Mouse (Mus musculus) embryonic facial prominence, embryonic 14.5 days (tissue): Measurements from ENCODE around the gene Nkx2-2. TPM values are rescaled to one million over a fixed set of nuclear protein-coding genes. Genes with fewer than 3 reads are reported as not detected.

ENCODE experiments used
- ATAC-seq: fragments of 200-750 bp; cut with Nextera tagmentation; 2 replicates; pipeline ENCODE4 v1.8.0; 2017; ENCODE audit warnings: low read depth, moderate number of reproducible peaks, moderate TSS enrichment
- DNase-seq: peaks from one replicate; pipeline ENCODE4 v3.0.0-alpha.2; 2015; ENCODE audit warnings: low spot score
- H3K27ac ChIP-seq: fragments of 300-500 bp; sonication (generic); replicated peaks from 2 replicates; pipeline ENCODE4 v1.5.1; 2014; ENCODE audit warnings: low read depth, mild to moderate bottlenecking, low read length, moderate library complexity
- H3K27me3 ChIP-seq: fragments of 300-500 bp; sonication (generic); replicated peaks from 2 replicates; pipeline ENCODE4 v1.6.1; 2014; ENCODE audit warnings: low read length; ENCODE audit not compliant: control insufficient read depth, insufficient read depth
- H3K36me3 ChIP-seq: fragments of 300-500 bp; sonication (generic); 2 replicates; pipeline ENCODE4 v1.6.1; 2014; ENCODE audit warnings: low read length, mixed read lengths; ENCODE audit not compliant: control insufficient read depth, insufficient read depth
- H3K4me1 ChIP-seq: fragments of 300-500 bp; sonication (generic); 2 replicates; pipeline ENCODE4 v1.6.1; 2014; ENCODE audit warnings: antibody characterized with exemption, low read length; ENCODE audit not compliant: control insufficient read depth, insufficient read depth
- H3K4me2 ChIP-seq: fragments of 300-500 bp; sonication (generic); 2 replicates; pipeline ENCODE4 v1.6.1; 2014; ENCODE audit warnings: low read depth, mild to moderate bottlenecking, low read length, moderate library complexity, mixed read lengths
- H3K4me3 ChIP-seq: fragments of 300-500 bp; sonication (generic); 2 replicates; pipeline ENCODE4 v1.5.1; 2014; ENCODE audit warnings: low read depth, mild to moderate bottlenecking, low read length
- H3K9ac ChIP-seq: fragments of 300-500 bp; sonication (generic); 2 replicates; pipeline ENCODE4 v1.6.1; 2014; ENCODE audit warnings: low read depth, mild to moderate bottlenecking, low read length, moderate library complexity, mixed read lengths
- H3K9me3 ChIP-seq: fragments of 300-500 bp; sonication (generic); 2 replicates; pipeline ENCODE4 v1.6.1; 2016; ENCODE audit warnings: low read length; ENCODE audit not compliant: control insufficient read depth
- WGBS: fragments of 180-500 bp; shearing (Covaris S2); extraction: QIAGEN DNeasy Blood & Tissue Kit; methylation state at CpG from one replicate; pipeline ENCODE4 v1.1.7; 2014; 5-methylcytosine and 5-hydroxymethylcytosine counted together
- polyA plus RNA-seq: library from polyadenylated mRNA; unstranded; fragments of >200 nt; fragmentation: Nextera tagmentation; extraction: Ambion mirVana; gene quantifications from 2 replicates; pipeline ENCODE4 v1.2.1, GENCODE M21; 2014

Gene Nkx2-2
- polyA plus RNA-seq, 1 experiment from 2014 or later, result not detected

DNA sequence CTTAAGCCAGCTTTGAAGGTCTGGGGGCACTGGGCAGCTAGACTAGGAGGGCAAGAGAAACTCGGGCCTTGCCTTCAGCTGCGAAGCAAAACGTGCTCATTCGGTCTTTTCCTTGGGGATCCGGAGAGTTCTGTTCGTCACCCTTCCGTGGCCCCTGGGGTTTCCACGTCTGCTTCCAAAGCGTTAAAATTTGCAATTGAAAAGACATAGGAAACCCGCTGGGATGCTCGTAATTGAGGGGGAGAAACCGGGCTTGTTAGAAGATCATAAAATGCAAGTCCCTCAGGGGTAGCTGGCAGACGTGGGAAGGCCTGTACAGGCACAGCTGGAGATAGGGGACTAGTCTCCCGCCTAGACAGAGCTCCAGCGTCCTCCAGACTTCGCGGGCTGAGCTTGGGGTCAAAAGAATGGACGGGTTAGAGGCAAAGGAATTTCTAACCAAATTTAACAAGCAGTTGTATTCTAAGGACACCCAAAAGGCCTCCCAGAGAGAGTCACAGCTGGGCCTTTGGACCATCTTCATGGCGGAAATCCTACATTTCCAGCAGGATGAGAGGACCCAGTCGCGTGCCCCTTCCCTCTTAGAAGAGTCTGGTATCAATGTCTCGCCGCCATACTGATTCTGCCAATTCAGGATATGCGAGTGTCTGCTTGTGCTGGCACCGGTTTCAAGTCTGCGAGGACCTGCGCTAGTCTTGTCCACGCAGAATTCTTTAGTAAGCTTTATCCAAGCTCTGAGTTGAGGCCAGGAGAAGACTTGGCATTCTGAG lies 4.3 kb downstream of the Nkx2-2 start:
- 5% methylated on average over 28 of the region's 28 CpGs for WGBS
- H3K4me3 ChIP-seq, result no peak overlapping the region
- H3K27me3 ChIP-seq, result peaks cover 94% of the 10 kb centered on the region
- no peak overlapping the region for H3K4me2 ChIP-seq
- no peaks in the 10 kb centered on the region for H3K36me3 ChIP-seq
- H3K4me1 ChIP-seq, result peaks cover 9% of the 10 kb centered on the region
- H3K27ac ChIP-seq, result no peak overlapping the region
- H3K9me3 ChIP-seq, result no peaks in the 10 kb centered on the region
- no peak overlapping the region for H3K9ac ChIP-seq
- DNase-seq (peak; percentile 58), ATAC-seq (peak; percentile 44; the same call in 1 of the 2 replicates)

DNA sequence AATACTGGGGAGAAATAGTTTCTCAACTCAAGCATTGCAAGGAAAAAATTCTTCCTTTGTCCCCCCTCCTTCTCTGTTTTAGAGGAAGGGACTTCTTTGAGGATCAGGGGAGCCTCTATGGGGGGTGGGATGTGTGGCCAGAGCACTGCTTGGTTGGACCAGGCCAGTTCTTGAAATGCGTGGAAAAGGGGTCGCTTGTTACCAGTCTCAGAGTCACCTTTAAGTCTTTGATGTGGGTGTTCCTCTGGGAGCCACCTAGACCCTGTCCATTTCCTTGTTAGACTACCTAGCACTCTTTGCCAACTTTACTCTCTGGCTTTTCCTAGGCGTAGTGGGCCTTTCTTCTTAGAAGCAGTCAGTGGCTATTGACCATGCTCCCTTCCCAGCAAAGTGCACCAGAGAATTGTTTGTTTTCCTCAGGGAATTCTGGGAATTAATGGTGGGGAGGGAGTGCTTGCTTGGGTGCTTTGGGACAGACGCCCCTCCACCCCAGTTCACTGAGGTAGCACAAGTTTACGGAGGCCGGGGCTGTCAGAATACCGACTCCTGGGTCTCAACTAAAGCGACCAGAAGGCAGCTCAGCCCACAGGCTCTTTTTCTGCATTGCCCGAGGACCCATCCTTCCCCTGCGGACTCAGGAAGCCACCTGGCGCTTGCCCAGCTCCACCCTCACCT lies 5.0 kb downstream of the Nkx2-2 start:
- Histone ChIP-seq H3K27me3 (peaks cover 94% of the 10 kb centered on the region), H3K4me2 (no peak overlapping the region), H3K9ac (no peak overlapping the region), H3K27ac (no peak overlapping the region), H3K9me3 (no peaks in the 10 kb centered on the region), H3K4me1 (peaks cover 2% of the 10 kb centered on the region; the same call in 1 of the 2 replicates), H3K4me3 (no peak overlapping the region), H3K36me3 (no peaks in the 10 kb centered on the region)
- no peak for DNase-seq
- no peak for ATAC-seq
- WGBS, result 5% methylated on average over 11 of the region's 11 CpGs

DNA sequence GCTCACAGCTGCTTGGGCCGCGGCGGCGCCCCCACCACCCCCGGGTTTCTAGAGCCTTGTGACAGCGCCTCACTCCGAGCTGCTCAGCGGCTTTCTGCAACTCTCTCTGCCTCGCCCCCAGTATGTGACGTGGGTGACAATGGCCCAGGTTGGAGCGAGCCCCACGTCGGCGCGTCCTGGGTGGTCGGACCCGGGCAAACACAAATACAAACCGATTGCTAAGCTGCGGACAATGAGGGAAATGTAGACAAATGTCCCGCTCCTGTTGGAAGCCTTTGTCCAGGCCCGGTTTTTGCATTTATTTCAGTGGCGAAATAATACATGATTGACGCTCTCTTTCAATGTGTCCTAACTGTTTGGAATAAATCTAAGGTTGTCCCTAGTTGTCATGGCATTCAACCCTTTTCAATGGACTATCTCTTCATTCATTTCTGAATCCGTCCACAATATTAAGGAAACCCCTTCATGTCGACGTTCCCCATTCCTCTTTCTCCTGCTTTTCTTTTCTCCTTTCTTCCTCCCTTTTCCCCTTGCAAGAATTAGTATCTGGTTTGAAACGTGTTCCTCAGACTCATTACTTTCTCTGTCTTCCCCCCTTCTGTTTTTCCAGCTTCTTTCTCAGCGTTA lies 5.9 kb downstream of the Nkx2-2 start:
- no peak for ATAC-seq
- no peak overlapping the region for H3K27ac ChIP-seq
- DNase-seq, result no peak
- no peak overlapping the region for H3K4me2 ChIP-seq
- H3K9ac ChIP-seq, result no peak overlapping the region
- H3K27me3 ChIP-seq, result peaks cover 94% of the 10 kb centered on the region
- H3K4me1 ChIP-seq, result no peaks in the 10 kb centered on the region
- no peaks in the 10 kb centered on the region for H3K9me3 ChIP-seq
- no peaks in the 10 kb centered on the region for H3K36me3 ChIP-seq
- 2% methylated on average over 28 of the region's 28 CpGs for WGBS
- H3K4me3 ChIP-seq, result no peak overlapping the region

DNA sequence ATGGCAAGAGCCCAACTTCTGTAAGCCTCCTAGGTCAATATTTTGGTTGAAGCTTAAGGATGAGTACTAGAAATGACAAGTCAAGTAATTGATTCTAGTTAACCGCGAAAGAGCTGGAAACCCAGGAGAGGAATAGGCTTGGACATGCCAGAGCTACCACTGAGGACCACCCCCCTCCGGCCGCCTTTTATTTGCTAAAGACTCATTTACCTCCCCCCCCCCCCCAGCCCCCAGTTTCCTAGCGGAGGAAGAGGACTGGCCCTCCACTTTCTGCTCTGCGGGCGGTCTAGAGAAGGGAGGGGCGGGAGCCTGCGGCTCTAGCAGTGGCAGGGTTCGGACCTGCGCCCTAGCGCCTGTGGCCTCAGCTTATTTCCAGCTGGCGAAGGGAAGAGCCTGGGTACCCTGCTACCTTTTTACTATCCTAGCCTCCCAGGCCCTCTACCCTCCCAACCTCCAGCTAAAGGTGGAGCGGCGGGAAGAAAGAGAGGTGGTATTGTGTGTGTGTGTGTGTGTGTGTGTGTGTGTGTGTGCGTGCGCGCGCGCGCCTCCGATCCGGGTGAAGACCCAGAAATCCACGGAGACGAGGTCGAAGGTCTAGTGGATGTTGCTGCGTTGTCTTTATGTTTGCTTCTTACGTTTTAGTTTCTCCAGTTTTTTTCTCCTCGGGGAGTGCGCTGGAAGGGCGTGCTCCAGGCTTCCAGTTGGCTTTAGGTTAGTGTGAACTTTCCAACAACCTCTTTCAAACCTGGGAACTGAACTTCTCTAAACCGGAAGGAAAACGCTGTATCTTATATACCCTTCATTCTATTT lies 6.8 kb downstream of the Nkx2-2 start:
- H3K9ac ChIP-seq, result no peak overlapping the region
- WGBS, result under 1% methylated on average over 19 of the region's 33 CpGs
- H3K4me1 ChIP-seq, result no peaks in the 10 kb centered on the region
- H3K27me3 ChIP-seq, result peaks cover 94% of the 10 kb centered on the region
- peak overlapping the region; percentile 16 for H3K4me3 ChIP-seq
- H3K4me2 ChIP-seq, result no peak overlapping the region; the same call in 1 of the 2 replicates
- no peak for ATAC-seq
- H3K9me3 ChIP-seq, result no peaks in the 10 kb centered on the region
- no peak for DNase-seq
- H3K27ac ChIP-seq, result no peak overlapping the region
- no peaks in the 10 kb centered on the region for H3K36me3 ChIP-seq

DNA sequence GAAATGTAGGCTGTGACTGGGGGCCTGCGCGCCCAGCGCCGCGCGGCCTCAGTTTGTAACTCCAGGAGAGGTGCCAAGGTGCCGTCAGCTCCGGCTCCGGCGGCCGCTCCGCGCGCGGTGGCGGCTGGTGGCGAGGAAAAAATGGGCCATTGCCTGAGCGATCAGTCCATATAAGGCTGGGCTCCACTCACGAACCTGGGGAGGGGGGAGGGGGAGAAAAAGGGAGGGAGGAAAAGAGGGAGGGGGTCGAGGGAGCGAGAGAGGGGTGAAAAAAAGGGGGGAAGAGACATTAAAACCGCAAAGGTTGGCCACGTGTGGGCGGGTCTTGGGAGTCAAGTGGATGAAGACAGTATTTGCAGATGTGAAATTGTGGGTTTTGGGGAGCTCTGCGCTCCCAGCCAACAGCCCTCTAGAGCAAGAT lies 7.8 kb downstream of the Nkx2-2 start:
- H3K4me2 ChIP-seq, result no peak overlapping the region
- DNase-seq, result no peak
- H3K36me3 ChIP-seq, result no peaks in the 10 kb centered on the region
- H3K27ac ChIP-seq, result no peak overlapping the region
- ATAC-seq, result no peak
- H3K4me3 ChIP-seq, result 0 out of 2 replicates have a peak overlapping the region, but pooled peaks have one; percentile 16
- H3K9ac ChIP-seq, result no peak overlapping the region
- H3K9me3 ChIP-seq, result no peaks in the 10 kb centered on the region
- peaks cover 96% of the 10 kb centered on the region for H3K27me3 ChIP-seq
- H3K4me1 ChIP-seq, result no peaks in the 10 kb centered on the region
- WGBS, result 0% methylated on average over 25 of the region's 25 CpGs

DNA sequence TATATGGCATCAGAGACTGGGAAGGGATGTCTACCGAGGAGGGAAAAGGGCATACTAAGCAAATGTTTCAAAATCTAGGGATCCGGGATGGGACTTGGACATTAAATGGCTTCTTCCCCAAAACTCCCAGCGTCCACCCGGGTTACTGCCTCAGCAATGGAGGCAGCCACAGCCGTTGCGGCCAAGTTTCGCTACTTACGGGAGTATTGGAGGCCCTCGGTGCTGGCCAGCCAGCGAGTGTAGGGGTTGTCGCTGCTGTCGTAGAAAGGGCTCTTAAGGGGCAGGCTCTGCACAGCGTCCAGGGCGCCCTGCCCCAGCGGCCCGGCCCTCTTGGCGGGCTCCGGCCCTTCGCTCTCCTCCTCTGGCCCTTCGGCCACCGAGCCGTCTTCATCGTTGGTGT lies 8.5 kb downstream of the Nkx2-2 start:
- WGBS, result 0% methylated on average over 17 of the region's 23 CpGs
- no peak for DNase-seq
- Histone ChIP-seq H3K4me2 (0 out of 2 replicates have a peak overlapping the region, but pooled peaks have one; percentile 15), H3K4me3 (peak overlapping the region; percentile 16), H3K27me3 (peaks cover 96% of the 10 kb centered on the region), H3K27ac (no peak overlapping the region), H3K4me1 (no peaks in the 10 kb centered on the region), H3K36me3 (no peaks in the 10 kb centered on the region), H3K9me3 (no peaks in the 10 kb centered on the region), H3K9ac (no peak overlapping the region)
- ATAC-seq, result no peak

DNA sequence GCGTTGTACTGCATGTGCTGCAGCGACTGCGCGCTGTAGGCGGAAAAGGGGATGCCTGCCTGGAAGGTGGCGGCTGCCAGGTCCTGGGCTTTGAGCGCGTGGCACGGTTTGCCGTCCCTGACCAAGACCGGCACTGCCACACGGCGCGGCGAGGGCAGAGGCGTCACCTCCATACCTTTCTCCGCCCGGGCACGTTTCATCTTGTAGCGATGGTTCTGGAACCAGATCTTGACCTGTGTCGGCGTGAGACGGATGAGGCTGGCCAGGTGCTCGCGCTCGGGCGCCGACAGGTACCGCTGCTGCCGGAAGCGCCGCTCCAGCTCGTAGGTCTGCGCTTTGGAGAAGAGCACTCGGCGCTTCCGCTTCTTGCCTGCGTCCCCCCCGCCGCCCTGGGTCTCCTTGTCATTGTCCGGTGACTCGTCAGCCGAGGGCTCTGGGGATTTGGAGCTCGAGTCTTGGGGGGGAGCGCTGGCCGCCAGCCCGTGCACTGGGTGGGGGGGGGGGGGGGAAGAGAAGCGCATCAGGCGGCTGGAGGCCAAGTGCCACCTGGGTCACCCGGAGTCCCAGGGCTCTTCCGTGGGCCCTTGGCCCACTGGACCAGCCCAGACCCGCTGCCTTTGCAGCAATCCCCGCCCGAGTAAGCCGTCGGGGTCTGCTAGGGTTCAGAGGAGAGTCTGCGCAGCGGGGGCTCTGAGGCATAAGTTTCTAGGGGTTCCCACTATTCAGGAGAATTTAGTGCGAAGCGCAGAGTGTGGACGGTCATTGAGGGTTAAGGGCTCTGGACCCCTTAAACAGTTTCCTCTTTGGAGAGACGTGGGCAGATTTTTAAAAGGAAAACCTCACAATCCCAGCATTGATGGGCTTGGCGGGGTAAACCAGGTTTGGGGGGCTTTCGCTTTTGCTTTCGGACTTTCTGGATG lies 9.7 kb downstream of the Nkx2-2 start:
- H3K36me3 ChIP-seq, result no peaks in the 10 kb centered on the region
- H3K4me3 ChIP-seq, result peak overlapping the region; percentile 16
- DNase-seq (no peak), ATAC-seq (no peak)
- H3K27ac ChIP-seq, result no peak overlapping the region
- under 1% methylated on average over 43 of the region's 65 CpGs for WGBS
- H3K4me2 ChIP-seq, result peak overlapping the region; percentile 39
- H3K4me1 ChIP-seq, result no peaks in the 10 kb centered on the region
- H3K27me3 ChIP-seq, result peaks cover 95% of the 10 kb centered on the region
- no peaks in the 10 kb centered on the region for H3K9me3 ChIP-seq
- no peak overlapping the region for H3K9ac ChIP-seq
